Mouse (Mus musculus) liver, postnatal 0 days (tissue): ENCODE data around the gene Syncrip.

Experiments used
- CTCF ChIP-seq: sonication (generic); IDR thresholded peaks from 2 replicates; pipeline ENCODE4 v1.5.1; 2016; ENCODE audit warnings: antibody characterized with exemption, low read depth
- EP300 ChIP-seq: IDR thresholded peaks from 2 replicates; pipeline ENCODE4 v1.6.1; 2016; ENCODE audit warnings: antibody characterized with exemption, low read depth, mild to moderate bottlenecking

DNA sequence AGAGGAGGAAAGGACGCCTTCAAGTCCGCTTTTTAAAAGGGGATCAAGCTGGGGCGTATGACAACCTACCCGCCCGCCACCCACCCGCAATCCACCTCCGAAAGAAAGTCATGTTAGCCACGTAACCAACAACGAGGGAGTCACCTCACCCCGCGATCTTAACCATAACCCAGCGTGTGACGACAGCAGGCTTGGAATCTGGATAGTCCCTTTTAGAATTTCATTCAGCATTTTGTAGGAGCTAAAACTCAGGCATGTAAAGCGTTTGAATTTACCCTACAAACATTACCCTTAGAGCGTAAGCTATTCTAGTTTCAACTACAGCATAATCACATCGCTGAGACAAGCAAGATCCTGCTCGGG, 43.2 kb downstream of the Syncrip start:
- no peak for TF ChIP-seq EP300
- no peak for TF ChIP-seq CTCF
